Mouse (Mus musculus) spleen, adult 2 months (tissue): ENCODE data around the gene Ispd. TPM values are rescaled to one million over a fixed set of nuclear protein-coding genes. Genes with fewer than 3 reads are reported as not detected.

ENCODE experiments used
- DNase-seq, 2 experiments: peaks; one replicate each; pipeline versions ENCODE4 v3.0.0 to v3.0.0-alpha.2; 2012 to 2021; ENCODE audit warnings: low spot score in 2 of 2, low read depth in 1 of 2
- H3K27ac ChIP-seq: fragments of 200-500 bp; 2 replicates; pipeline ENCODE4 v1.5.1; 2012; ENCODE audit warnings: low read length, inconsistent platforms; ENCODE audit not compliant: insufficient read depth
- H3K27me3 ChIP-seq: fragments of 200-500 bp; 2 replicates; pipeline ENCODE4 v1.6.1; 2012; ENCODE audit warnings: mild to moderate bottlenecking, moderate library complexity, low read length, inconsistent platforms; ENCODE audit not compliant: control insufficient read depth, insufficient read depth
- H3K36me3 ChIP-seq: fragments of 200-500 bp; 2 replicates; pipeline ENCODE4 v1.6.1; 2012; ENCODE audit warnings: mild to moderate bottlenecking, low read length, inconsistent platforms; ENCODE audit not compliant: control insufficient read depth, insufficient read depth
- H3K4me1 ChIP-seq: fragments of 200-500 bp; 2 replicates; pipeline ENCODE4 v1.6.1; 2011; ENCODE audit warnings: inconsistent platforms; ENCODE audit not compliant: control insufficient read depth, insufficient read depth, insufficient read length
- H3K4me3 ChIP-seq: fragments of 200-500 bp; 2 replicates; pipeline ENCODE4 v1.5.1; 2011; ENCODE audit warnings: mild to moderate bottlenecking, inconsistent platforms; ENCODE audit not compliant: insufficient read depth, insufficient read length; ENCODE audit errors: extremely low read depth
- CTCF ChIP-seq: fragments of 200-500 bp; IDR thresholded peaks from 2 replicates; pipeline ENCODE4 v1.5.1; 2011; ENCODE audit warnings: mild to moderate bottlenecking, inconsistent platforms; ENCODE audit not compliant: insufficient read depth, insufficient read length, insufficient replicate concordance; ENCODE audit errors: extremely low read depth
- POLR2A ChIP-seq: fragments of 200-500 bp; IDR thresholded peaks from 2 replicates; pipeline ENCODE4 v1.6.1; 2011; ENCODE audit warnings: low read depth, low read length, inconsistent platforms
- WGBS: fragments of 180-500 bp; shearing (Covaris S2); methylation state at CpG from one replicate; pipeline ENCODE4 v1.1.7; 2018; 5-methylcytosine and 5-hydroxymethylcytosine counted together
- polyA plus RNA-seq: library from polyadenylated mRNA; depleted of rRNA; stranded (reverse); fragments of >200 nt; gene quantifications from 2 replicates; pipeline ENCODE4 v1.2.3, GENCODE M21; 2012

Ispd gene
- polyA plus RNA-seq, 1 experiment: 0.54 TPM

DNA sequence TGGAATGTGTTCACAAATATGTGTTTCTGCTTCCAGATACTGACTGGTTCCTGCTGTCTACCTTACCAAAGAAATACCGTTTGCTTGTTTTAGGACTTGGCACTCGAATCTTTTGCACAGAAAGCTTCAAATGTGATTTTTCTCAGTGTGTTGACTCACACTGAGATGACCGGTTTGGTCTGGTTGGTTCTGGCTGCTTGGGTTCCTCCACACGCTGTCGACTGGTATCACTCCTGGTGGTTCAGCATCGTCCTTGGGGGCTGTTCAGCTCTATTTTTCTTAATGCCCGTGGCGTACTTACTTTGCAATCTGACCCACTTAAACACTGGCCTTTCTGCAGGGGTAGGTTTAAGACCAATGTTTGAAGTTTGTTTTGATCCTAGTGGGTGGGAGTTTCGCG is 42.4 kb downstream of the Ispd start:
- no peaks in the 10 kb centered on the region for H3K4me1 ChIP-seq
- H3K4me3 ChIP-seq: no peak overlapping the region
- TF ChIP-seq CTCF (no peak), POLR2A (no peak)
- H3K36me3 ChIP-seq: no peaks in the 10 kb centered on the region
- no peak overlapping the region for H3K27ac ChIP-seq
- WGBS: 90% methylated on average over 10 of the region's 10 CpGs
- DNase-seq: no peak
- H3K27me3 ChIP-seq: no peaks in the 10 kb centered on the region

DNA sequence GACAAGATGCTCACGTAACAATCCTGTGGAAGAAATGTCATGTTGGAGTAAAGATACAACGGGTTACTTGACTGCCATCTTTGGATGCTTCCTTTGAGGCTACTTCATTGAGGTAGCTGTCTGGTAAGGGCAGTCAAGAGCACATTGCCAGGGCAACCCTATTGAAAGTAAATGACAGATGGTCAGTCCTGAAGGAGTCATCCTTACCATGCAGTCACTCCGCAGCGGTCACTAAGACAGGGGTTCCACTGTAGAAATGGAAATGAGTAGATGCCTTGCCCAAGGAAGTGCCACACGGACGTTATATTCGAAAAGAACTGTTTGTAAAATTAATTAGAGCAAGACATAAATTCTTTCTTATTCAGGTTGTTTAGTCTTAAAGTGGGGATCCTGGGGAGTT is 44.0 kb downstream of the Ispd start:
- no peak overlapping the region for H3K27ac ChIP-seq
- no peaks in the 10 kb centered on the region for H3K27me3 ChIP-seq
- no peaks in the 10 kb centered on the region for H3K36me3 ChIP-seq
- H3K4me3 ChIP-seq: no peak overlapping the region
- H3K4me1 ChIP-seq: no peaks in the 10 kb centered on the region
- DNase-seq: no peak
- 93% methylated on average over 7 of the region's 7 CpGs for WGBS
- TF ChIP-seq CTCF: no peak
- TF ChIP-seq POLR2A: no peak

DNA sequence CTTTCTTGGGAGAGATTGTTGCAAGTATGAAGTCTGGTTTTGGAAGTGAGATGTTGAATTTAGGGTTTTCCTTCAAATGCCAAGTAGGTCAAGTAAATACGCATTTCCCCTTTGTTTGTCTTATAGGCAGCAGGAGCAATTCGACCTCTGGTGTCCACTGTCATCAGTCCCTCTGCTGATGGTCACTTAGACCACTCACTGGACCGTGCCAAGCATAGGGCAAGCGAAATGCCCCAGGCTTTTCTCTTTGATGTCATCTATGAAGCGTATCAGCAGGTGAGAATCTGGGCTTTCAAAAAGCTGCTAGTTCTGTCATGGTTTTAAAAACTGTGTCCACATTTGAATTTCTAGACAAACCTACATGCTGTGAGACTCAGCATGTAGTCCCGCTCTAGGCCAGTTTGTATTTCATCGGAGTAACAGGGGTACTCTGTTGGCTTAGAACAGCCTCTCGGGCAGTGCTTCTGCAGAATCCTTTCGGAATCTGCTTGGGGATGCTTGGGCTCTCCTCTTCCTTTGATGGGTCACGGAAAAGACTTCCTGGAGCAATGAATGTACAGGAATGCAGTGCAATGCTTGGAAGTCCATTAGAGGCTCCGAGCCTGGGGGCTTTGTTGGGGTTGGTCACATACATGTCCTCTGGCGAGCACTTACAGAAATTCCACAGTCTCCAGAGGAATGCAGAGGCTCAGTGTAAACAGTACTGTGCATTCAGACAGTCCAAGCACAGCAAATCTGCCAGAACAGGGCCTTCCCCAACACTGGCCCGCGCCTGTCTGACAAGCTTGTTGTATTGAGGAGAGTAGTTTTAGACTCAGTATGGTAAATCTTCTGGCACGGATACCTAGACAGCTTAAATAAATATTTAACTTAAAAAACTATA is 45.2 kb downstream of the Ispd start:
- Histone ChIP-seq H3K36me3 (no peaks in the 10 kb centered on the region), H3K4me3 (no peak overlapping the region), H3K4me1 (no peaks in the 10 kb centered on the region), H3K27ac (no peak overlapping the region), H3K27me3 (no peaks in the 10 kb centered on the region)
- DNase-seq: no peak
- TF ChIP-seq CTCF (no peak), POLR2A (no peak)
- 91% methylated on average over 15 of the region's 15 CpGs for whole genome bisulfite sequencing

DNA sequence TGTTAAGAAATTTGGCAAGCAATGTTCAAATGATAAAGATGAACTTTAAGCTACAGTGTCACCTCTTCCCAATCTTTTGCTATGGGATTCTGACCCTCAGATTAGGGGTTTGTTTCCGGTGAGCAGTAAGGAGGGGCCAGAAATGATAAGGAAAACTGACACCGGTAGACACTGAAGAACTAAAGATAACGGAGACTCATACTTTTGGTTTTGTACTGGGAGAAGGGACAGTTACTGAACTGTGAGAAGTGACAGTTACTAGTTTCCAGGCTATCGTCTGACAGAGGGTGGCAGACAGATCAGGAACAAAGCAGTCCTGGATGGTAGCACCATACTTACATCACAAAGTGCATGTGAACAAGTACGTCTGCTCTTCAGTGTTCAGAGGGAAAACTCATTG is 55.7 kb downstream of the Ispd start:
- Histone ChIP-seq H3K36me3 (no peaks in the 10 kb centered on the region), H3K27me3 (no peaks in the 10 kb centered on the region), H3K4me3 (no peak overlapping the region), H3K4me1 (no peaks in the 10 kb centered on the region), H3K27ac (no peak overlapping the region)
- no peak for TF ChIP-seq CTCF
- no peak for TF ChIP-seq POLR2A
- WGBS: 79% methylated on average over 5 of the region's 5 CpGs
- DNase-seq: no peak

DNA sequence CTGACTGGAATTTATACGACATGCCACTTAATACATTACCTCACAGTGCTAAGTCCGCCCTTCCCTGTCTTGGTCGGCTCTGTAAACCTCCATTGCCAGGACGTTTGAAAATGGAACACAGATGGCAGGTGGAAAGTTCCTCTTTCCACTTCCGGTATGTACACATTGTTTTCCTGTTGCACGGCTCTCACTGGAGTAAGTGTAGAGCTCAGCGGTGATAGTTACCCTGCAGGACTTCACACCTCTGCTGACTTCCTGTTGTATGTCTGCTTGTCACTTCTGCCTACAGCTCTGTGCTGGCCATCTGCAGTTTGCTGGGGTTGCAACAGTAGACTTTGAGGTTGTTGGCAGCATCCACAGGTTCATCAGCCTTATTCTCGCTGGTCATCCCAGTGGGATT is 58.1 kb downstream of the Ispd start:
- Histone ChIP-seq H3K27ac (no peak overlapping the region), H3K4me1 (no peaks in the 10 kb centered on the region), H3K36me3 (no peaks in the 10 kb centered on the region), H3K4me3 (no peak overlapping the region), H3K27me3 (no peaks in the 10 kb centered on the region)
- WGBS: 55% methylated on average over 8 of the region's 8 CpGs
- no peak for TF ChIP-seq CTCF
- no peak for TF ChIP-seq POLR2A
- no peak for DNase-seq

DNA sequence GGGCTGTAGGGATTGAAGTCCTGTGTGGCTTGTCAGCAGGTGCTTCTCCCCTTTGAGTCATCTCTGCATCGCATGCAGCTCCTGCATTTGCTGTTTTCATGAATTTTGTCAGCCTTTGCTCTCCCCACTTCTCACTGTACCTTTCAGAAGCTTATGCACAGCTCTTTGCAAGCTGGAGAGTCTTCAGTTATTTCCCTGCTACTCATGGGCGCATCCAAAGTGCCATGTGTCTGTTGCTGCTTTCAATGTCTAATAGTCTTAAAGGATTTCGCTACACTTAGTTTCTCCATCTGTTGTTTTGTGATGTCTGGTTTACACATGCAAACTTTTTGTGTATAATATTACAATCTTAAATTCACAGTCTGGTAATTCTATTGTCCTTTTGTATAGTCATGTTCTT is 74.8 kb downstream of the Ispd start:
- Histone ChIP-seq H3K27me3 (no peaks in the 10 kb centered on the region), H3K27ac (no peak overlapping the region), H3K36me3 (no peaks in the 10 kb centered on the region), H3K4me1 (no peaks in the 10 kb centered on the region), H3K4me3 (no peak overlapping the region)
- no peak for DNase-seq
- WGBS: 91% methylated on average over 3 of the region's 3 CpGs
- TF ChIP-seq CTCF: no peak
- no peak for TF ChIP-seq POLR2A

DNA sequence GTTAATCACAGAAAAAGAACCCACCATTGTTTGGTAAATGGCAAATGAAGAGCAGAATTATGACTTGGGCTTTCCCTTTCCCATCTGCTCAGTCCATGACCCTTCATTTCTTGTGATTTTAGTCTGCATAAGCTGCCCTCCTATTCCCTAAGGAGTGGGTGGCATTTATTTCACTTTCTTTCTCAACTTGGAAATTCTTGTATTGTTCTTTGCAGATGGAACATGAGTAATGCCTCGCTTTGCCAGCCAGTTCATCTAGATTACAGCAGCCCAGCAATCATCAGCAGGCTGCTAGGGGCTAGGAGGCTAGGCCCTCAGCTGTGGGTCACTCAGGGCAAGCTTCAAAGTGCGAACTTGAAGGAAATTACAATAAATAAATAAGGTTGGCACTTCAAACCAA is 76.5 kb downstream of the Ispd start:
- Histone ChIP-seq H3K4me3 (no peak overlapping the region), H3K27ac (no peak overlapping the region), H3K27me3 (no peaks in the 10 kb centered on the region), H3K4me1 (no peaks in the 10 kb centered on the region), H3K36me3 (no peaks in the 10 kb centered on the region)
- 91% methylated on average over 2 of the region's 2 CpGs for WGBS
- DNase-seq: no peak
- TF ChIP-seq CTCF: no peak
- TF ChIP-seq POLR2A: no peak
